Mouse (Mus musculus) B cell, adult 2 months (primary cell): ENCODE results near the gene I0C0044D17Rik.
A peak's percentile ranks its signal among the peaks of the same experiment; 100 is the strongest.

Experiments used
- DNase-seq, 2 experiments: peaks; one replicate each; pipeline ENCODE4 v3.0.0; 2022

I0C0044D17Rik gene

GRCm38 (mm10) chr4:98826701-98827100 lies 3.1 kb upstream of the I0C0044D17Rik start:
- no peak for DNase-seq

DNA sequence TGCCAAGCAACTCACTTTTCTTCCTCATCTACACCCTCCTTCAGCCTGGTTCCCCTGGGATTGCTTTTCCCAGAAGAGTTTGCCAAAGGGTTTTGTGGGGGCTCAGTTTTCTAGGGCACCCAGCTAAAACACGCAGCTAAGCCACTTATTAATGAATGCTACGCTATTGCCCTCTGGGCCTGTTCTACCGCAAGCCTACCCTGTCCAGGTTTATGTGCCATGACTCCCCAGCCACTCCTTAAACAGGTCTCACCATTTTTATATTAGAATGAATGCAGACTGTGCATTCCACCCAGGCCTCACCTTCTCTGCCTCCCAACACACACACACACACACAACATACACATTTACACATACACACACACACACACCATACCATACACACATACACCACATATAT lies 593 bp downstream of the I0C0044D17Rik start:
- DNase-seq: no peak

DNA sequence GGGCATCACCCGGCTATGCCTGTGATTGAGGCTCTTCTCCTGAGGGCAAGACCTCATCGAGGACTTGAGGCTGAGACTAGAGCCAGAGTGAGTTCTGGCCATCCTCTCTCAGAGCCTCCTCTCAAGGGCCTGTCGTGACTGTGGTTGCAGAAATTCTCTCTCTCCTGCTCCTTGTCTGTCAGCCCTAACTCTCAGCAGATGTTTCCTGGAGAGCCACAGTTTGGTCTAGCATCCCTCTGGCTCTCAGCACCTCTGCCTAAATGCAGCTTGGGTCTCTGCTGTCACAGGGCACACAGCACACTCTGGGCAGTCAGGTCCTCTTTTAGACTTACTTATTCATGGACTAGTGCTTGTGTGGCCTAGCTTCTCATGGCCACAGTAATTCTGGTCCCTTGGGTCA lies 1.2 kb downstream of the I0C0044D17Rik start:
- DNase-seq: no peak

DNA sequence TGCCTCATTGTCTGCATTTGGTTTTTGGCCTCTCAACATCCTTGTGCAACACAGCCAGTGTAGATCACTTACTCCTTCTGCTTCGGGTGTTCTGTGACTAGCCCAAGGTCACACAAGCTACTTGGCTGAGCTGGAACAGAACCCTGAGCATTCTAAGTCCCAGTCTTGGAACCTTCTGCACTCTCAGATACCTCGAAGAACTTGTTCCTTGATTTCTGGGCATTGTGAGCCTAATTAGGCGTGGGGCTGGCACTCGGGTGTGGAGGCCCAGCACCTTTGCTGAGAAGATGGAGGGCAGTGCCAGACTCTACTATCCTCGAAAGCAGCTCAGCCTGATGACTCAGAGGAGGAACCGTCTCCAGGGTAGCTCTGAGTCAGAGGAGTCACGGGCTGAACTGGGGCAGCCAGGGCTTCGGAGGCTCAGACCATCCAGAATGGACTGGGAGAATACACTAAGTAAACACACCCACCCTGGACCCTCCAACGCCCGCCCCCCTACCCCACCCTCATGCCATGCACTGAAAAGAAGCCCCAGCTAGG lies 4.4 kb downstream of the I0C0044D17Rik start:
- DNase-seq: no peak

DNA sequence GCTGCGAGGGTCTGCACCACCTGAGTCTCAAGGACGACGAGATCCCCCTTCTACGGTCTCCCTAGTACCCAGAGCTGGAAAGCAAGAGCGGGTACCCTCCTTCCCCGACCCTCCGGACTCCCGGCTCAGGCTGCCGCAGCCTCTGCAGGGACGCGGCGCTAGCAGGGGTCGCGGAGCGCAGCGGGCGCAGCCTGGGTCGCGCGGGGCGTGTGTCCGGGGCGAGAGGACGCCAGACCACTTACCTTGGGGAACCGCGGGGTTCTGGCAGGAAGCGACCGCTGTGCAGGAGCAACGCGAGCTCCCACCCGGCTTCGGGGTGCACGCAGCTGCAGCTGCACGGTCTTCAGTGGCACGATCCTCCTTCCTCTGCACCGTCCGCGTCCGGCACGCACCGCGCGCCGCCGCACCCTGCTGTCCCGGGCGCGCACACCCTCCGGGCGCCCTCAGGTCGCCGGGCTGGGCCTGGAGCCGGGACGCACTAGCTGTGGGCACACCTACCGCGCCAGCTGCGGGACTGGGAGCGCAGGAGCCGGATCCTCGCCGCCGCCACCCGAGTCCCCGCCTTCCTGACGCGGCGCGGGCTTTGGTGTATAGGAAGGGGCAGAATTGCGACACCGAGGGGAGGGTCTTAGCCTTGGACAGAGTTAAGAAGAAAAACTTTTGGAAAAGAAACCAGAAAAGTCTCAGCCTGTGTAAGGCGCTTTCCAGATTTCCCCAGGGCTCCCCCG lies 6.3 kb downstream of the I0C0044D17Rik start, which contains the start of gene Kank4:
TSS of gene Kank4 (minus strand) at position 354 of the 728 bp plus-strand sequence.
- no peak for DNase-seq

GRCm38 (mm10) chr4:98816807-98817183 lies 6.8 kb downstream of the I0C0044D17Rik start:
- no peak for DNase-seq

- DNase-seq: no peak
Observed at GRCm38 (mm10) chr4:98806306-98806705, 17.3 kb downstream of the I0C0044D17Rik start.

- no peak for DNase-seq
Observed at GRCm38 (mm10) chr4:98805291-98806048, 18.2 kb downstream of the I0C0044D17Rik start.

- no peak for DNase-seq
Observed at GRCm38 (mm10) chr4:98804476-98805134, 19.0 kb downstream of the I0C0044D17Rik start.

DNA sequence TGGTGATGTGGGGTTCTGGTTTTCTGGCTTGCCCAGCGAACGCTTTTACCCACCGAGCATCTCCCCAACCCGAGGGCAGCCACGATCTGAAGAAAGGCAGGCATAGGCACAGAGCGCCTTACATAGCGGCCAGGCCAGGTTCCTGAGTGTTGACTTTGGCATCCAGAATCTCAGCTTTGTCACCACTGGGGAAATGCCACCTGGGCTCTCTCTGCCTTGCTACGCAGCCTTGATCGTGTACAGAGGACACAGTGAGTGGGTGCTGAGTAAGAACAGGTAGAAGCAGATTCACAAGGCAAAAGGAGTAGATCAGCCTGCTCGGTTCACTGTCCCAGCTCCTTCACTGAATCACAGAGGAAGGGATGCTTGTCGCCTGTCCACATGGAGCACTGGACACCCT lies 21.9 kb downstream of the I0C0044D17Rik start:
- no peak for DNase-seq

GRCm38 (mm10) chr4:98800824-98801223 lies 22.8 kb downstream of the I0C0044D17Rik start:
- DNase-seq: no peak

DNA sequence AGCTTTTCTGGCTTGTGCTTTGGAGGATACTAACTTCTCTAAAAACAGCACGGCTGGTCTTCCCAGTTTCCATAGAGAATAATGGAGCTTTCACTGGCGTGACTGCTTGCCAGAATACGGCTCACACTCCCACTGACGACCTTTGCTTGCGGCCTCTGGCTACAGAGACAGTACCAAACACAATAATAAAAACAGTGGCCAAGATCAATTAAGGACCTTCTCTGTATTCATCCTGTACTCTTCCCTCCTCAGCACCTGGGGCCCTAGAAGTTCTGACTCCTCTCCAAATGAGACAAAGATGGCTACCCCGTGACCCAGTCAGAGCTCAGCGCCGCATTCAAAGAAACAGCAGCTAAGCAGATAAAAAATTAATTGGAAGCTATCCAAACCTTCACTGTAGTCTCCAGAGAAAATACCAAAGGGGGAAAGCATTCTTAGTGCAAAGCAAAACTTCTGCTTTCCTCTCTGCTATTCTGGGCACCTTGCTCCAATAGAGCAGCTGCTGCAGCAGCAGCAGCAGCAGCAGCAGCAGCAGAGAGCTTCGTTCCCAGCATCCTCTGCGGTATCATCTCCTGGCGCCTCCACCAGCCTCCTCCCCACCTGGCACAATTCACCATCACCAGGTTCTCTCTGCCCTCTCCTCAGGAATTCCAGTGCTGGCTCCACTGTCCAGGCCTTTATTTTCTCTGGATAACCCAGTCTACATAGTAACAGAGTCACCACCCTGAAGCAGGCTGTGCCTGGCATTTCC lies 26.9 kb downstream of the I0C0044D17Rik start:
- DNase-seq: no peak

DNA sequence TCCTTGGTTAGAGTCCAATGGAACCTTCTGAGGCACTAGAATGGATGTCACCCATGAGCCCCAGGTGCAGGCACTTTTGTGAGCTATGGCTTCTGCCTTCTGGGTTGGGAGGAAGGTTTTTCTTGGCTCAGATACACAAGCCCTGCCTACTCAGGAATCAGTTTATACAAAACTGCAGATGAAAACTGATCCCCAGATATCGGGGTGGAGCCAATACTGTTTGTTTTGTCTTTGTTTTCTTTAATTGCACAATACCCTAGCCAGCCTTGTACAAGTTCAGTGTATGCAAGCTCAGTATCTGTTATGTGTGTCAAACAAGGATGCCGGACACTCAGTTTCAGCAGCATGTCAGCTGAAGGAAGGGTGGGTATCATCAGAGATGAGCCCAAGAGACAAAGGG lies 28.4 kb downstream of the I0C0044D17Rik start:
- no peak for DNase-seq

DNA sequence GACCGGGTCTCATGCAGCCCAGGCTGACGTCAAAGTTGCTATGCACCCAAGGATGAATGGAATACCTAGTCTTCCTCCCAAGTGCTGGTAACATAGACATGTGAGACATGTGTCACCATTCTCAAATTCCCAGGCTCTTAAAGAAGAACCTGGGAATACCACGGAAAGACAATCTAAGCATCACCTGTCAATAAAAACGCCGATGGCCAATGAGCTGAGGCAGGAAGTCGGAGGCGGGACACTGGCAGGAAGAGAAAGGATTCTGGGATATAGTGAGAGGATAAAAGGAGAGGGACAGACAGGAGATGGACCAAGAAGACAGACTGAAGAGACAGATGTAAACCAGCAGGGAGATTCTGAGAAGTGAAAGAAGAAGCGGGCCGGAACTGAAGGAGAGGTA lies 30.2 kb downstream of the I0C0044D17Rik start:
- DNase-seq: no peak

GRCm38 (mm10) chr4:98790721-98791120 lies 32.9 kb downstream of the I0C0044D17Rik start:
- DNase-seq: no peak

DNA sequence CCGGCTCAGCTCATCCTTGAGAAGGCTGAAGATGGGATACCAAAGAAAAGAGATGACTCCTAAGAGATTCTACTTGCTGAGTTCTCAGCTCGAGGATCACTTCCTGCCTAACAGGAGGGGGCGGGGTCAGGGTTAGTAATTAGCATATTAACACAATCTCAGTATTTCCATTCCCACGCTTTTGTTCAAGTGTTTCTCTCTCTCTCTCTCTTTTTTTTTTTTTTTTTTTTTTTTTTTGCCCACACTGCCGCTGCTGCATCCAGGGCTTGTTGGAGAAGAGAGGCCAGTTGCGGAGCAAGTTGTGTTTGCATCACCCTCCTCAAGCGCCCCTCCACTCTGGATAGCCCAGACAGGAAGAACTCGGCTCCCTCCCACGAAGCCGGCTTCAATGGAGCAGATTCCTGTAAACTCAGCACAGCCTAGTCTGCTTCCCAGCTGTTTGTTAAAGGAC lies 33.8 kb downstream of the I0C0044D17Rik start:
- DNase-seq: peak; percentile 3 to 22

- DNase-seq: no peak
Observed at GRCm38 (mm10) chr4:98789133-98789765, 34.4 kb downstream of the I0C0044D17Rik start.

DNA sequence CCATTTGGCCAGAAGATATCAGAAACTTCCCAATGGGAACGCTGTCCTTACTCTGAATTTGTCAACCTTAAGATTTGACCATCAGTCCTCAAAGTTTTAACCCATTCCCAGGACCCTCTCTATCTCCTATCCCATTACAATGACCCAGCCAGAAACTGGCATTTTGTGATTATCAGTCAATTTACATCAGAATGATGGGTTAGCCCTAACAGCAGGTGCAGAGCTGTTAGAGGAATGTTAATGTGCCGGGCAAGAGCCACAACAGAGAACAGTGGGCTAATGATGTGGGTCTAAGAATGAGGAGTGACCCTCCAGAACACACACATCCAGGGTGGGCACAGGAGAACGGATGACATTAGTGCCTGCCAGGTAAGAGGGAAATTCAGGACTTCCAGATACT lies 37.4 kb downstream of the I0C0044D17Rik start:
- DNase-seq: no peak

- DNase-seq: no peak
Observed at GRCm38 (mm10) chr4:98785851-98786250, 37.8 kb downstream of the I0C0044D17Rik start.

DNA sequence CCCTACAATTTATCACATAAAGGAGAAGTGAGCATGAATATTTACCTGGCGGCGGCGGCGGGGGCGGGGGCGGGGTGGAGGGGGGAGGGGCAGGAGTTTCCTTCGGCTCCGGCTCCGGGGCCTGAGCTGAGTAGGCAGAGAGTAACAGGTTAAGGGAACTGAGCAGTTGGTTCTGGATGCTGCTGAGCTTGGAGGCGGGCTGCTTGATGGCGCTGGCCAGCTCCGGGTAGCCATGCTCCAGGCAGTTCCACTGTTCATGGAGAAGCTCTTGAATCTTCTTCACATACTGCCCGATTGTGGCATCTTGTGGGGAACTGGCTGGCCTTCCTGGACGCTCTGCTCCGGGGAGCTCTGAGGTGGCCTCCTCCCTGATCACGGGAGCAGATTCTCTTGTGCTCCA lies 45.4 kb downstream of the I0C0044D17Rik start:
- DNase-seq: no peak

- DNase-seq: no peak
Observed at GRCm38 (mm10) chr4:98777464-98777863, 46.2 kb downstream of the I0C0044D17Rik start.
